Mouse (Mus musculus) heart, adult 10 weeks (tissue): Measurements from ENCODE around the gene Lcn3. TPM values are rescaled to one million over a fixed set of nuclear protein-coding genes. Genes with fewer than 3 reads are reported as not detected.

Source experiments
- polyA plus RNA-seq: library from polyadenylated mRNA; stranded (reverse); fragments of 350-450 nt; fragmentation: Illumina TruSeq; extraction: RNeasy Lipid Tissue Mini Kit (QIAGEN cat#74804); gene quantifications from one replicate; pipeline ENCODE4 v1.2.3, GENCODE M21; 2014; ENCODE audit warnings: low read depth, low replicate concordance

Lcn3 gene
- not detected for polyA plus RNA-seq

GRCm38 (mm10) chr2:25765269-25765668 lies at the start of gene Lcn3:
TSS of gene Lcn3 (plus strand) at chr2:25765569.

DNA sequence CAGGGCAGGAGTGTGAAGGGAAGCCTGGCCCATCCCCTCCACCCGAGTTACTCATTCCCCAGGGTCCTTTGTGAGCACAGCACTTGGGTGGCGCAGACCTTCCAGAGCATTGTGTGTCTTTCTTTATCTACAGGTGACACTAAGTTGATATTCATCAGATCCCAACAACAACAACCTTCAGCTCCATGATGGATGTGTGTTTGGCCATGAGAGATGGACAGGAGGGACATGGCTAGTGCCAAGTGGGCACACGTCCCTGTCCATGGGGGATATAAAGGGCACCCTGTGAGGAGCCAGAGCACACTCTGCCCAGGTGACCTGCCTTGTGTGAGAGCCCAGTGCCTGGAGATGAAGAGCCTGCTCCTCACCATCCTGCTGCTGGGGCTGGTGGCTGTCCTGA lies 28.7 kb upstream of the Lcn3 start, which contains the start of gene Obp2b:
Gene Obp2b (plus strand): TSS at position 301 of the 400 bp plus-strand sequence.

GRCm38 (mm10) chr2:25776717-25777116 lies 11.3 kb downstream of the Lcn3 start, which contains the start of gene Lcn11:
TSS of gene Lcn11 (plus strand) at chr2:25777017.

GRCm38 (mm10) chr2:25781957-25782356 lies 16.6 kb downstream of the Lcn3 start, which contains the start of gene Gm13539:
TSS of gene Gm13539 (plus strand) at chr2:25782257.

DNA sequence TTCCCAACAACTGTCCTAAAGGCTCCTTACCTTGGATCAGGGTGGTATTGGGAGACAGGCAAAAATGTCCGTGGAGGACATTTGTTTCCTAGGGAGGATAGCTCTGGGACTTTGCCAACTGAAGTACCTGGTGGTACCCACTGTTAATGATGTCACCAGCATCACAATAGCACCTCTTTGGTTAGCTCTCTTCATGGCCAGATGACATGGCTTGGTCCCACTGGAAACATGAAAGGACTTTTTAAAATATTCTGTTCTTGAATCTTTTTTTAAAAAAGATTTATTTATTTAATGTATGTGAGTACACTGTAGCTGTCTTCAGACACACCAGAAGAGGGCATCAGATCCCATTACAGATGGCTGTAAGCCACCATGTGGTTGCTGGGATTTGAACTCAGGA lies 50.4 kb downstream of the Lcn3 start, which contains the start of gene Glt6d1:
Gene Glt6d1 (minus strand): TSS at position 101 of the 400 bp plus-strand sequence.

Other genes starting within 250 kb of the Lcn3 start
- gene Traf2, start 218.6 kb upstream of the Lcn3 start, polyA plus RNA-seq = 13.2 TPM
- 280 TPM for gene Edf1, start 207.7 kb upstream of the Lcn3 start, polyA plus RNA-seq
- gene Mamdc4, start 190.7 kb upstream of the Lcn3 start, polyA plus RNA-seq = 1.7 TPM
- gene Phpt1, start 190.3 kb upstream of the Lcn3 start, polyA plus RNA-seq = 91.0 TPM
- 0.08 TPM for gene Ajm1, start 183.8 kb upstream of the Lcn3 start, polyA plus RNA-seq
- 77.4 TPM for gene Rabl6, start 157.0 kb upstream of the Lcn3 start, polyA plus RNA-seq
- not detected for gene Ccdc183, start 147.9 kb upstream of the Lcn3 start, polyA plus RNA-seq
- 55.1 TPM for gene Tmem141, start 143.6 kb upstream of the Lcn3 start, polyA plus RNA-seq
- 4.1 TPM for gene Fcna, start 137.5 kb upstream of the Lcn3 start, polyA plus RNA-seq
- gene Lcn8, start 112.4 kb upstream of the Lcn3 start, polyA plus RNA-seq = not detected
- not detected for gene Lcn5, start 107.6 kb upstream of the Lcn3 start, polyA plus RNA-seq
- gene Lcn6, start 88.8 kb upstream of the Lcn3 start, polyA plus RNA-seq = not detected
- gene Lcn10, start 82.8 kb upstream of the Lcn3 start, polyA plus RNA-seq = not detected
- gene Obp2a, start 65.5 kb upstream of the Lcn3 start, polyA plus RNA-seq = not detected
- 16.2 TPM for gene Bmyc, start 58.8 kb upstream of the Lcn3 start, polyA plus RNA-seq
- not detected for gene Obp2b, start 28.6 kb upstream of the Lcn3 start, polyA plus RNA-seq
- not detected for gene Lcn11, start 11.4 kb downstream of the Lcn3 start, polyA plus RNA-seq
- not detected for gene Gm13539, start 16.7 kb downstream of the Lcn3 start, polyA plus RNA-seq
- gene Glt6d1, start 50.3 kb downstream of the Lcn3 start, polyA plus RNA-seq = not detected
- gene Lcn9, start 57.6 kb downstream of the Lcn3 start, polyA plus RNA-seq = not detected
- not detected for gene Sohlh1, start 81.7 kb downstream of the Lcn3 start, polyA plus RNA-seq
- 0.47 TPM for gene Kcnt1, start 98.2 kb downstream of the Lcn3 start, polyA plus RNA-seq
- 13.6 TPM for gene Camsap1, start 217.7 kb downstream of the Lcn3 start, polyA plus RNA-seq